Mouse (Mus musculus): ENCODE measurements at regions not wholly inside any gene's neighbourhood (a gene's known extent, or its start where the extent isn't known, plus 50 kb on each side); places are given as distances from the start of the nearest gene placed in this dataset.
A peak's percentile ranks its signal among the peaks of the same experiment; 100 is the strongest.

DNA sequence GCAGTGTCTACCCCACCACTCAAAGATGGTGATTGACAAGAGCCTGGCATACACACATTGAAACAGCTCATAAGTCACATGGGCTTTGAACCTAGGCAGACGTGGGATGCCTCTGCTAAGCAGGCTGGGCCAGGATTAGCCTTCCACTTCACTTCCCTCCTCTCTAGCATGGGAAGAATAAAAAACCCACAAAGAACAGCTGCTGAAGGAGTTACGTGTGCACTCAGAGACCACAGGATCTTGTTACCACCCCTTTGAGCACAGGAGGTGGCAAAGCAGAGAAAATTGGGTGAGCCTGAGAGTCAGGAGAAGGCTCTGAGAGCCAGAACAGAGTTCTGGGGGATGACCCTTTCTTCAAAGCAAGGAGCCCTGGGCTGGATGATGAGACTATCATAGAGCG lies 89.6 kb upstream of the Irs2 start:
- intact Hi-C loops (cut with DNase I) = no loop called here
- no peak for DNase-seq (ENCODE audit: low spot score in 2 of 2)

DNA sequence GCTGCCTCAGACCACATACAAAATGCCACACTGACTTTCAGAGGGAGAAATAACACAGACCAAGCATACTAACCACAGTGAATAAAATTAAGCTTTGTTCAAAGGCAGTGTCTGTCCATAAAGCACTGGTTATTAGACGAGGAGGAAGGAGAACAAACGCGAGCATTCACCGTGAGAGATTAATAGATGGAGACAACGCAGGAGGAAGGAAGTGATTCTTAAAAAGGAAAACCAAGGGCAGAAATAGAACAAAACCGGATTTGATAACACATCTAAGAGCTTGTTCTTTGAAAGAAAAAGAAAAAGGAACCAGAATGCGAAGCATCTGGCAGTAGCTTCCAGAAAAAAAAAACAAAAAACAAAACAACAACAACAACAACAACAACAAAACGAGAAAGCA lies 86.3 kb upstream of the Irs2 start:
- intact Hi-C loops (cut with DNase I) = no loop called here
- DNase-seq (ENCODE audit: low spot score in 2 of 2) = no peak

DNA sequence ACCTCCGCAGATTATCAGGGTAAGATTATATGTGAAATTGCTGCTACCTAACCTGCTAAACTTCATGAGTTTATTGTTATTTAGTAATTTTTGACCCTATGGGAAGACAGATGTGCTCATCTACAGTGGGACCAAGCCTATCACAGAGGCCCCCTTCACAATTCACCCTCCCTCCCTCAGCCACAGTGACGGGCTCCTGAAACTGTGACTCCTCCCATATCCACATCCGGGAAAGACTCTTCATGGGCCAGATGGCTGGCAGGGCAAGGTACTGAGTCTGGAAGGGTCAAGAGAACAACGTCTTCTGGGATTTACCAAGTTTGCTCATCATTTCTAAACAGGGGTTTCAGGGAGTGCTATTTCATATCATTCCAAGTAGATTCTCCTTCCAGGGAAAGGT lies 84.1 kb upstream of the Irs2 start:
- intact Hi-C loops (cut with DNase I) = no loop called here

DNA sequence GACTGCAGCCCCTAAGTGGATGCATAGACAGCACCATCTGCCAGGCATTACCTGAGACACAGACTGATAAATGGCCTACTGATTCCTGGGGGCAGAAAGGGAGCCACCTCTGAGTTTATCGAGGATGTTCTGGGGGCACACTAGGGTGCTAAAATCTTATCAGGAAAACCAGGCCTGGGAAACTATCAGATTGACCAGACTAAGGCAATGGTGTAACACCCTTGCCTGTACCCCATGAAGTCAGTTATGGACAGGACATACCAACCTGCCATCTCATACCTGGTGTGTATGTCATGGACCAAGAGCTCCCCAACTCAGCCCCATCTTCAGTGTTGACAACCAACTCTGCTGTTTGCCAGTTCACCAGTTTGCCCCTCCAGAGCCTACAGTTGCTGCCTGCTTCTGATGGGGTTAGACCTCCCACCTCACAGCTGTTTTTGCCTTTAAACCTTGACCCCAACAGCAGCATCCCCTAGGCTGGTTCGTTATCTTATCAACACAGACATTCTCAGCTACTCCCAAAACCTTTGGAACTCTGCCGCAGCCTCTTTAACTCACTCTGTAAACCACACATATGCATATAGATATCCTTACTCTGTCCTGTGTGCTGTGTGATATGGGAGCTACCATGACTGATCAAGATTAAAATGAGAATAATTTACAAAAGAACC lies 83.6 kb upstream of the Irs2 start:
- no peak for DNase-seq (ENCODE audit: low spot score in 2 of 2)
- intact Hi-C loops (cut with DNase I) = no loop called here

More for the DNA sequence above, 84.1 kb upstream of the Irs2 start:
- no peak for DNase-seq (ENCODE audit: low spot score in 2 of 2)

DNA sequence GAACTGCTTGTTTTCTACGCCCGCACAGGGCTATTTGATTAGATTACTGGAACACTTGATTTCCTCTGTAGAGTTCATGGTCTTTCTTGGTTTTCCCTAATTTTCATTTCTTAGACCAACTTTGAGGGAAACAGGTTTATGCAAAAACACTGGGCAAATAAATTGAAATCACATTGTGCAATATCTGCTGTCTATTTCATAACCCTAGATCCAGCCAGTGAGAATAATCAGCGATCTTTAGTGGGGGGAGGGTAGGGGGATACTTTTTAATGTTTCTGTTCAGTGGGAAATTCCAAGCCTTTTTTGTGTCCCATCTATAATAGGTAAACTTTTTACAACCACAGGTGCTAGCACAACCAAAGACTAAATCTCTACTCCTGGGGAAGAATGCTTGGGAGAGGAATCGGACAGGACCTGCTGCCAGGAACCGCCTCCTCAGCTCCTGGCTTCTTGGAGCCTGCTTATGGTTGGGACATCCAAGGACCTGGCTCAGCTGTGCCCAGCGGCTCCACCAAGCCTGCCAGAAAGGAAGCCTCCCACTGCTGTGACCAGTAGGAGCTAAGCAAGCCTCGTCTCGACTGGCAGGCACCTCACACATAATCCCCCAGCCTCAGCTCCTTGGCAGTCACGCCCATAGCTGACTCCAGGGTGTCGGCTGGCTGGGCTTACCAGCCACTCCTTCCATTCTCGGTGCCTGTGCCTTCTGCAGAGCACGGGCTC lies 80.8 kb upstream of the Irs2 start:
- intact Hi-C loops (cut with DNase I) = no loop called here
- DNase-seq (ENCODE audit: low spot score in 2 of 2) = peak; percentile 36 to 65

DNA sequence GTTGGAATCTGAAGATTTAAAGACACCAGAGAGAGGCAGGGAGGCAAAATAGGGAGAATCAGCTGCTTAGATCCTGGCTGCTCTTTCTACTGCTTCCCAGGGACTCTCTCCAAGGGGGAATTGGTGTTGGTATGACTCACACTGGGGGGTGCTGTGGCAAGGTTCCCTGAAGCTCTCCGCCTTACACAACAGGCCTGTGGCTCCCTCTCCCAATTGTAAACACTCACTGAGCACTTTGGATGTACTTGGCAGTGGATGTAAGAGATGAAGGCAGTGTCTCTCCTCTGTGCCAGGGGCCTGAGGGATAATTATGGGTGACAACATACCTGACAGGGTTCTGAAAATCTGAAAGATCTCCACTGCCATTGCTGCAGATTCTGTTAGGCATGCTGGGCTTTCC lies 77.0 kb upstream of the Irs2 start:
- DNase-seq (ENCODE audit: low spot score in 2 of 2) = peak; percentile 45 to 51
- intact Hi-C loops (cut with DNase I) = no loop called here

DNA sequence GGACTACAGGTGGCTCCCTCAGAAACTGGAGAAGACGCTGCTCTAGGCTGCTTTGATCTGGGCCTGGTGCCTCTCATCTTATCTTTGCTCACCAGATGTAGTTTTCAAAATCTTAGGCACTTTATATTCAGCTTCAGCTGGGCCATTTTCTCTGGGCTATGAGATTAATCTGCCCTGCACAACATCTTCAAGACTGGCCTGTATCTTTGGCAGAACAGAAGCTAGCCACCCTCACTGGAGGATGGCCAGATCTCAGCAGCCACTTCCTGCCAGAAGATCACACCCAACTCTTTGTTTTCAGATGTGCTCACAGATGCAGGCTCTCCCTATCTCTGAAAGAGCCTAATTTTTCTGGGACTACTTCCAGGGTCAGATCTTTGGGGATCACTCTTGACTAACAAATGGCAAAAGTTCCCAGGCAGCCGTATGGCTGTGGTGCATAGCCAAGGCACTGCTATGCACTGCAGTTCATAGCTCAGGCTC lies 75.8 kb upstream of the Irs2 start:
- DNase-seq (ENCODE audit: low spot score in 2 of 2) = no peak
- intact Hi-C loops (cut with DNase I) = no loop called here

DNA sequence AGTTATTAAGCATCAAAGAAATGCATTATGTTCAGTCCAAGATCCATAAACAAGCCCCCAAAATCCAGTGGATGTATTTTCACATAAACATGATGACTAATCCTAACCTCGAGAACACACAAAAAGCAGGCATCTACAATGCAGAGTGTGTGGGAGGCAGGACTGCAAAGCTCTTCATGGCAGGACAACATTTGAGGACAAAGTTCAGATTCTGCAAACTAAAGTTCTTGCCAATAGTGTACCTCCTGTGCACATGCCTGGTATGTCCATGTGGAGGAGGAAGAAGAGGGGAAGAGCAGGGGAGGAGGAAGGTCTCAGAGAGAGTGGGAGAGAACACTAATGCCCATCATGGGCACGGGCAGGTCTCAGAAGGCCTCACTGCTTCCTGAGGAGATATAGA lies 72.6 kb upstream of the Irs2 start:
- intact Hi-C loops (cut with DNase I) = no loop called here
- DNase-seq (ENCODE audit: low spot score in 2 of 2) = no peak

DNA sequence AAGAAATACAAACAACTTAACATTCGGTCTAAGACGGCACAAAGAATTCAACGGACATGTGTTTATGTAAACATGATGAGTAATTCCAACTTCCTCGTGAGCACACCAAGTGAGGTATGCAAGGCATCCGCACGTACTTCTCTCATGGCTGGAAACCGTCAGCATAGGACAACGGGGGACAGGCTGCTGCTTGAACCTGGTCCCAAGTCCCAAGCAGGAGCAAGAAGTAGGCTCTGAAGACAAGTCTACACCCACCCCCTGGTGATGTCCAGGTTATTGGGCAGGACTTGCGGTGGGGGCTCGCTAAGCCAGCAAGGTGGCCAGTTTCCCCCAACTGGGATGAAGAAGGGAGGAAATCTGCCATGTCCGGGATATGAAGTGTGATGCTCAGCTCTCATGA lies 71.5 kb upstream of the Irs2 start:
- intact Hi-C loops (cut with DNase I) = no loop called here
- no peak for DNase-seq (ENCODE audit: low spot score in 2 of 2)

DNA sequence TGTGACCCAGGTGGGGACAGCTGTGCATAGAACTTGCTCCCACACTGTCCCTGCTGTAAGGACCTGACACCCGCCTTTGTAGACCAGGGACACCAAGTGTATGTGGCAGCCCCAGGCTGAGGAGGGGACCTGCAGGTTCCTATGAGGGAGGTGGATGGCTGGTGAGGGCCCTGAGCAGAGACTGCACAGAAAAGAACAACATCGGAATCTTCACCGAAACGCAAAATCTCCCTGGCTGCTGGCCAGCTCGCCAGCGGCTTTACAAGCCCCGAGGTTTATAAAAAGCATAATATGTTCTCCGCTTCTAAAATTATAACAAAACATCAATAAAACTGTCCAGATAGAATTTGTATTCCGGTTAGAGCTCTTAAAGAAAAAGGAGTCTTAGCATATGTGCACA lies 68.9 kb upstream of the Irs2 start:
- intact Hi-C loops (cut with DNase I) = no loop called here
- DNase-seq (ENCODE audit: low spot score in 2 of 2) = no peak

DNA sequence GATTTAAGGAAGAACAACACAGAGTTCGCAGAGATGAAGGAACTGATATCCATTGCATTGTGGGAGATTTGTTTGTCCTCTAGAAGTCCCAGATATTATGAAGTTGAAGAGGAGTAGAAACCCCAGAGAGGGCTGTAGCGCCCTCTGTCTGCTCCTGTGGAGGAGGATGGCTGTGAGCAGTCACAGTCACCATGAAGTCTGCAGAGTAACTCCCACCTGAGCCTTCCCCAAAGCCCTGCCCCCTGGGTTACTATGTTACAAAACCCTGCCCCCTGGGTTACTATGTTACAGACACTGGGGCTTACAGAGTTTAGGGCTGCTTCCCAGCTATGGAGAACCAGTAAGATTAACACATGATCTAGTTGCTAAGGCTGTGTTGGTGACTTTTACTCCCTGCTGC lies 62.9 kb upstream of the Irs2 start:
- DNase-seq (ENCODE audit: low spot score in 2 of 2) = no peak
- intact Hi-C loops (cut with DNase I) = no loop called here

DNA sequence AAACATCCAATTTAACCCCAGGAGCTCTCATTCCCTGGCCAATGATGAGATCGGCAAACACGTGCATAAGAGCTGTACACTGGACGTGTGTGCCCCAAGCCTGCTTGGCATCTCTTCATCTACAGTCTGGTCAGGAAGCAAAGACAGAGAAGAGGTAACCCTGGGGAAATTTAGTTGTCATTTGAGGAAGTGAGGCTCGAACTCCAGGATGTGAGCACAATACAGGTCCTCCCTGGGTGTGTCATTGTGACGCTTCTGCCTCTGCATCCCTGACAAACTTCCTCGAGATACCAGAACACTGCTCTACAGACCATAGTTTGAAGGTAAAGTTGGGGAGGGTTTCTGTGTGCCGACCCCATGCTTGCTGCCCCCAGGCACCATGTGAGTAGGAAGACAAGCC lies 59.2 kb upstream of the Irs2 start:
- intact Hi-C loops (cut with DNase I) = no loop called here
- DNase-seq (ENCODE audit: low spot score in 2 of 2) = no peak

DNA sequence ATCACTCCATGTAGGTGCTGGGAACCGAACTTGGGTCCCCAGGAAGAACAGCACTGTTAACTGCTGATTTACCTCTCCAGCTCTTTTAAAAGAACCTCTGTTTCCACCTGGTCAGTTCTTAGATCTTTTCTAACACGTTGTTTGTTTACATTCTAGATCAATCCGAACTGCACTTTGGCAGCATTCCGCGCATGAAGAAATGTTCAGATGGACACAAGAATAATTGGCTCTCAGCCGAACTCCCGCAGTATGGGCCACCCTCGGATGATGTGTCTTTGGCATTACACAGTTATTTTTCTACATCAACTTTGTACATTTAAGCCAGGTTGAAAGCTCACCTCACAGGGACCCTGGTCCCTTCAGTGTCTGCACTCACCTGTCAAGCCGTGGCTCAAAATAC lies 57.7 kb upstream of the Irs2 start:
- DNase-seq (ENCODE audit: low spot score in 2 of 2) = no peak
- intact Hi-C loops (cut with DNase I) = no loop called here

DNA sequence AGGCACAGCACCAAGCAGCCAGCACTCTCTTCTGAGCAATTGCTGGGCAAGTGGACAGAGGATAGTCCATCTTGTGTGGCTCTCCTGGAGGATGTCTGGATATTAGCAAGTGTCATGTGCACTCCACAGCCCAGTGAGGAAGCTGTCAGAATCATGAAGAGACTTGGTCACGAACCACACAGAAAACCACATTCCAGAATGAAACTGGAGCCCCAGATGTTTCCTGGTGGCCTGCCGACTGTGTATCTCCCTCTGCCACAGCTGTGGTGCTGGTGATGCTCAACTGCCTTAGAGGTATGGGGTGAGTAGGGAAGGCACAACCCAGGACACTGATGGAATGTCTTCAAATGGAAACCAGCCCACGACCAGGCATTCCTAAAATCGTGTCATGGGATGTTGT lies 57.0 kb upstream of the Irs2 start:
- intact Hi-C loops (cut with DNase I) = no loop called here

DNA sequence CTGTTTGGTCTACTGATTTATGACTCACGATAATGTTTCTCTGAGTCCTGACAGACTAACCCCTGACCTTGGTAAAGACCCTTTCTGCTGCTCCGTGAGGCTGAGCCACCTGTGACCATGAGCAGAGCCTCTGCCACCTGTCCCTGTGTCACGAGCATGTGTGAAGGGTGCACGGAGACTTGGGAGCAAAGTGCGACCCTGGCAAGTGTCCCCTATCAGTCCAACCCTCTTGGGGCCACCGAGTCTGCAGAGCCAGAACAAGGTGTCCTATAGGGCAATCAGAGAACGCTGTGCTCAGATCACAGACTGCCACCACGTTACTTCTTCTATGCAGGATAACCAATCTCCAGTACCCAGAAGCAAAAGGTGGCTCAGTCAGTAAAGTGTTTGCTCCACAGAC lies 54.8 kb upstream of the Irs2 start:
- no peak for DNase-seq (ENCODE audit: low spot score in 2 of 2)
- intact Hi-C loops (cut with DNase I) = no loop called here

More for the DNA sequence above, 57.0 kb upstream of the Irs2 start:
- DNase-seq (ENCODE audit: low spot score in 2 of 2) = no peak

DNA sequence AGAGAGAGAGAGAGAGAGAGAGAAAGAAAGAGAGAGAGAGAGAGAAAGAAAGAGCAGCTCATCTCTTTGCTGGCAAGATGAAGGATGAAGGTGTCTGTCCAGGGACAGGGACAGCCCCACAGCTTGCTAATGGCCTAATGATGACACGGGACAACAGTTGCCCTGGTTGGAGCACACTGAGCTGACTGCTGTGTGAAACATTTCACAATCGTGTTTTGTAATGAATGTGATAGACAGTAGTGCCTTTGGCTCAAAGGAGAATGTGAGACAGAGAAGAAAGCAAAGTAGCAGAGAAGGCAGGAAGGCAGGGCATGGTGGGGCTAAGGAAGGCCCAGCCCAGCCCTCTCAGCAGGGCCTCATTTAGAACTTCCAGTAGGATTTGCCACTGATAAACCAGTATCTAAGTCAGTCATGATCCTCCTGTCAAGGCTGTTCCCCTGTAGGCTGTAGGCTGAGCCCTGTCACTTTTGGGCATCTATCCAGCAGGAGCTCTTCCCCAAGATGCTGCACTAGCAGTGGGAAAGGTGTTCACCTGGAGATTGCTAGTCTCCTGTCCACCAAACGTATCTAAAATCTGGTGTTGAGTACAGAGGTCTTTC lies 54.2 kb upstream of the Irs2 start:
- no peak for DNase-seq (ENCODE audit: low spot score in 2 of 2)
- intact Hi-C loops (cut with DNase I) = no loop called here

DNA sequence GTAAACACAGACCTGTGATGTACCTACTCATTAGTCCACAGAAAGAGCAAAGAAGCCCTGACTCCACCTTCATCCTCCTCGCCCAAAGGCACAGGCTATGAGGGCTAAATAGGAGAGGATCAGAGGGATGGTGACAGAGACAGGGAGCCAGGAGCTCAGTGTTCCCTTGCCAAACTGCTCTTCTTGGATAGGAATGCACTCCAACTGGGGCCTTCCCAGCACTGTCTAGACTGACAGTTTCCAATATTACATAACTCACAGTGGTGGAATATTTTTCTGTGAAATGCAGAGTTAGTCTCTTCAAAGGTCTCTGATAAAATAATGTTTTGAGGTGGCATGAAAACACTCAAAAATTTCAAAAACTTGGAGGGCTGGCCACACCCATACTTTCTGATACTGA lies 53.5 kb upstream of the Irs2 start:
- intact Hi-C loops (cut with DNase I) = no loop called here
- no peak for DNase-seq (ENCODE audit: low spot score in 2 of 2)

DNA sequence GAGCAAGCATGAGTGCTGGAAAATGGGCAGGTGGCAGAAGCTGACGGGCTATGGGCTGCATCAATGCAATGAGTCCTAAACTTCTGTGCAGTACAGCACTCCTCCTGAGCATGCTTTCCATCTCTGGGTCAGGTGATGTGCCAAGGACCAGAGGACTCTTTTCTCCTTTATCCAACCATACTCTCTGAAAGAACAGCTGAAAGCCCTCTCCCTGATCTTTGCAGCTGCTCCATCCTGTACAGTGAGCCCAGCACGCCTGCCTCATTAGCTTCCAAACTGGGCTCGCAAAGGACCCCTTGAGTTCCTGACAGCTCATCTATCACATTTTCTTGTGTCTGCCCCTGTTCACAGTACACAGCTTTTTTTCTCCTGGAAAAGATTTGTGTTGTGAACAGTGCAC lies 52.3 kb upstream of the Irs2 start:
- intact Hi-C loops (cut with DNase I) = no loop called here

DNA sequence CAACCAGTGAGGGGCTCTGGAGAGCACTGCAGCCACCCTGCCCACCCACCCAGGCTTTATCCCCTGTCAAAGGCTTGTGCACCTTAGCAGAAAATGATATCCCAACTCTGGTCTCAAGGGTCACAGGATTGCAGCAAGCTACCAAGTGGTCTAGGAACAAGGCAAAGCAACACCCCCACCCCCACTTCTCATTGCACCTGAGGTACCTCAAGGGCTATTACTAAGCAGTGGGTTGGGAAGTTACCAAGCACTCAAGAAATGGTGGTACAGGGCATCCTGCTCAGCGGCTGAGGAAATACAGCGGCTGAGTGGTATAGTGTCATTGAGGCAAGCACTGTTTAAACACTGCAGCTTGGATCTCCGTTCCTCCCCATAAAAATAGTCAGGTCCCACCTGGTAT lies 50.1 kb upstream of the Irs2 start:
- intact Hi-C loops (cut with DNase I) = no loop called here
- no peak for DNase-seq (ENCODE audit: low spot score in 2 of 2)

More for the DNA sequence above, 52.3 kb upstream of the Irs2 start:
- DNase-seq (ENCODE audit: low spot score in 2 of 2) = no peak
